Mouse (Mus musculus) liver, postnatal 0 days (tissue): Measurements from ENCODE around the gene Gm20937. TPM values are rescaled to one million over a fixed set of nuclear protein-coding genes. Genes with fewer than 3 reads are reported as not detected.
"Not testable (repeated sequence)": the region's sequence is repeated elsewhere in the genome, so short reads cannot be mapped to it uniquely, and the experiment has no call there.

Experiments used
- ATAC-seq: fragments of 200-750 bp; cut with Nextera tagmentation; 2 replicates; pipeline ENCODE4 v1.8.0; 2017; ENCODE audit warnings: mild to moderate bottlenecking, moderate library complexity
- DNase-seq: peaks from one replicate; pipeline ENCODE4 v3.0.0-alpha.2; 2016
- H3K27ac ChIP-seq: fragments of 300-500 bp; sonication (generic); 2 replicates; pipeline ENCODE4 v1.5.1; 2014; ENCODE audit warnings: antibody characterized with exemption, moderate library complexity, mild to moderate bottlenecking, low read depth
- H3K27me3 ChIP-seq: fragments of 300-500 bp; sonication (generic); 2 replicates; pipeline ENCODE4 v1.6.1; 2014; ENCODE audit warnings: low read length, control low read depth, mixed read lengths; ENCODE audit not compliant: insufficient read depth
- H3K36me3 ChIP-seq: fragments of 300-500 bp; sonication (generic); replicated peaks from 2 replicates; pipeline ENCODE4 v1.6.1; 2014; ENCODE audit warnings: mild to moderate bottlenecking, control low read depth, low read length, moderate library complexity, mixed read lengths; ENCODE audit not compliant: insufficient read depth
- H3K4me1 ChIP-seq: fragments of 300-500 bp; sonication (generic); 2 replicates; pipeline ENCODE4 v1.6.1; 2014; ENCODE audit warnings: antibody characterized with exemption, mild to moderate bottlenecking, control low read depth; ENCODE audit not compliant: insufficient read depth
- H3K4me2 ChIP-seq: fragments of 300-500 bp; sonication (generic); 2 replicates; pipeline ENCODE4 v1.6.1; 2014; ENCODE audit warnings: low read depth, mild to moderate bottlenecking, low read length, moderate library complexity, mixed read lengths
- H3K4me3 ChIP-seq: fragments of 300-500 bp; sonication (generic); 2 replicates; pipeline ENCODE4 v1.5.1; 2014; ENCODE audit warnings: low read depth, low read length
- H3K9ac ChIP-seq: fragments of 300-500 bp; sonication (generic); replicated peaks from 2 replicates; pipeline ENCODE4 v1.6.1; 2014; ENCODE audit warnings: mild to moderate bottlenecking, moderate library complexity
- H3K9me3 ChIP-seq: fragments of 300-500 bp; sonication (generic); 2 replicates; pipeline ENCODE4 v1.6.1; 2016; ENCODE audit warnings: mild to moderate bottlenecking, control low read depth, low read length, mixed read lengths
- WGBS: fragments of 180-500 bp; shearing (Covaris S2); extraction: QIAGEN DNeasy Blood & Tissue Kit; methylation state at CpG from one replicate; pipeline ENCODE4 v1.1.7; 2014; ENCODE audit not compliant: insufficient replicate concordance; 5-methylcytosine and 5-hydroxymethylcytosine counted together
- polyA plus RNA-seq: library from polyadenylated mRNA; unstranded; fragments of >200 nt; fragmentation: Nextera tagmentation; extraction: Ambion mirVana; gene quantifications from 2 replicates; pipeline ENCODE4 v1.2.1, GENCODE M21; 2015

The Gm20937 gene
- not detected in 2 replicates for polyA plus RNA-seq

- DNase-seq, H3K27ac ChIP-seq, H3K27me3 ChIP-seq, H3K4me2 ChIP-seq, H3K36me3 ChIP-seq, H3K9ac ChIP-seq, H3K4me1 ChIP-seq, ATAC-seq, H3K4me3 ChIP-seq, H3K9me3 ChIP-seq: not testable (repeated sequence)
- no CpG with 5 or more reads among the region's 6 CpGs for WGBS
These were observed at the start of gene Gm20937 for GRCm38 (mm10) chrY:68294798-68295197. Gm20937 (minus strand) TSS chrY:68294898.

Other genes starting within 250 kb of the Gm20937 start
- gene Gm20816, start 243.1 kb upstream of the Gm20937 start, polyA plus RNA-seq = not detected in 2 replicates